Mouse (Mus musculus): ENCODE measurements around the gene Tubb4a.
"Not testable (repeated sequence)": the region's sequence is repeated elsewhere in the genome, so short reads cannot be mapped to it uniquely, and the experiment has no call there.

Tubb4a gene

DNA sequence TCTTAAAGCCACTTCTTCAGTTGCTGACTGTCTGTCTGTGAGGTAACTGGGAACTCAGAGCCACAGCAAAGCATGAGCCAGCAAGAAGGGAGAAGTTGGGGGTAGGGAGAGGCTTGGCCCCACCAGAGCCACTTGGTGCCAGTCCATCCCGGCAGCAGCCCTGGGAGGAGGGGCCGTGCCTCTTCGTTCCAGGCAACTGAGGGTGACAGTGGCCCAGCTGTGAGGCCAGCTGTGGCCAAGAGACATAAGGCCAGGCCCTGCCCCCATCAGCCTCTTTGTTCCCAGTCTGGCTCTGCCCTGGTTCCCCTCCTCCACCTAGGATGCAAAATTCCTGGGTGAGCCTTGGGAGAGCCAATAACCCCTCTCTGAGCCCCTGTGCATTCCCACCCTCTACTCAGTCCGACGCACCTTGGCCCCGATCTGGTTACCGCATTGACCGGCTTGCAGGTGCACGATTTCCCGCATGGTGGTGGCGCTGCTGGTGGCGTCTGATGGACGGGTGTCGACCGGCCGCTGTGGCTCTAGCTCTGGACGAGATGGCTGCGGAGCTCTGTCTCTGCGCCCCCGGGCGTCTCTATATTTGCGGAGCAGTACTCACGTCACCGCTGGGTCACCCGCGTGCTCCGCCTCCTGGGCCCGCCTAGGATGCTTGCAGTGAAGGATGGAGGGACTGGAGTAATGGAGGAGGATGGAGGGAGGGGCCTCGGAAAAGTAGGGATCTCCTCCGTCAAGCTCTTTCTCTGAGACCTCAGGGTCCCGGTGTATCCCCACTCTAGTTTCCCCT, at the start of gene Tubb4a:
Tubb4a (minus strand) TSS at position 734 of the 784 bp plus-strand sequence.
- DNase-seq = peak; percentile 94

DNA sequence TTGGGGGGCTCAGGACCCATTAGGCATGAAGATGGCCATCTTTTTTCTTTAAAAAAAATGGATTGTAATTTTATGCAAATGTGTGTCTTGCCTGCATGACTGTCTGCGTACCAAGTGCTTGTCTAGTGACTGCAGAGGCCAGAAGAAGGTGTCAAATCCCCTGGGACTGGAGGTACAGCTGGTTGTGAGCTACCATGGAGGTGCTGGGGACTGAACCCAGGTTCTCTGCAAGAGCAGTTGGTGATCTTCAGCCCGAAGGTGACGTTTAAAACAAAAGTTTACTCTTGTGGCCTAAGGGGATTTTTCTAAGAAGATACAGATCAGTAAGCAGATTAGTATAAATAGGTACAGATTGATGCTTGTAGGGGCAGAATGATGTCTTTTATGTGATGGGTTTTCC, 48.1 kb upstream of the Tubb4a start:
- no peak for DNase-seq

DNA sequence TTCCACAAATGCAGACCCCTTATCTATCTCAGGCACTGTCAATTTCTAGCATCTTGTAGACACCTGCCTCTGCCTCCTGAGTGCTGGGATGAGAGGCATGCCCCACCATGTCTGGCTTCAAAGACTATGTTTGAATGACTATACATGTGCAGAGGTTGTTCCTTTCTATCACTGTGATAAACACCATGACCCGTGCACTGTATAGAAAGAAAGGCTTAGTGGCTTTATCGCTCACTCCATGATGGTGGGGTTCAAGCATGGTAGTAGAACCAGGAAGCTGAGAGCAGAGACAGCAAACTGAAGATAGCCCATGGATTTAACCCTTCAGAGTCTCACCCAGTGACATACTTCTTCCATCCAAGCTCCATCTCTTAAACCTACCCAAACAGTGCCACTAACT, 47.1 kb upstream of the Tubb4a start:
- no peak for DNase-seq

DNA sequence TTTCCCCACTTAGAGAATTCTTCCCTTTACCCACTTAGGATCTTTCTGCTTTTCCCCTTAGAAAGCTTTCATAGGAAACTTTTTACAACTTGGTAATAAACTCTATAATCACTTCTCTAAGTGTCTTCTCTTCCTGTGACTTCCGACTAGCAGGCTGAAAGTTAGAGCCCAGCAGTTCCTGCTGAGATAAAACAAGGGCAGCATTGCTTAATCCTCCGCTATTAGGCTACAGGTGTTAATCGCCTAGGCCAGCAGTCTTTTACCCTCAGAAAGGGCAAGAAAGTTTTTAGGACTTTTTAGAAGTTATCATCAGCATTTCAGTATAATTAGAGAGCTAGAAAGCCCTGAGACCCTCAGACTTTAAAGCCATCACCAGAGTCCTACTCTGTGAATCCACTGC, 46.4 kb upstream of the Tubb4a start:
- not testable (repeated sequence) for DNase-seq

DNA sequence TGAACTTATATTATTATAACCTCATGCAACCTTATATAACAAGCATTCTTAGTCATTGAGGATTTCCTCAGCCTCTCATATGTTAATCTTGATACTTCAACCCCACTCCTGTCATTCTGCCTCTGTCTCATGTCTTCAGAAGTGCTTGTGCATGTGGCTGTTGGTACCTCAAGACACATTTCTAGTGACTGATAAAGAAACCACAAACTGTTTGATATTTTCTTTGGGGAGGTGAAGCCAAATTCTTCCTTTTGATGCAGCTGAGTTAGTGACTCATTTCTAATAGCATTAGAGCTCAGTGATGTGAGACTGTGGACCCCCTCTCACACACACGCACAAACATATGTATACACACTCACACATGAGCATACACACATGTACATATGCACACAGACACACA, 44.2 kb upstream of the Tubb4a start:
- no peak for DNase-seq

DNA sequence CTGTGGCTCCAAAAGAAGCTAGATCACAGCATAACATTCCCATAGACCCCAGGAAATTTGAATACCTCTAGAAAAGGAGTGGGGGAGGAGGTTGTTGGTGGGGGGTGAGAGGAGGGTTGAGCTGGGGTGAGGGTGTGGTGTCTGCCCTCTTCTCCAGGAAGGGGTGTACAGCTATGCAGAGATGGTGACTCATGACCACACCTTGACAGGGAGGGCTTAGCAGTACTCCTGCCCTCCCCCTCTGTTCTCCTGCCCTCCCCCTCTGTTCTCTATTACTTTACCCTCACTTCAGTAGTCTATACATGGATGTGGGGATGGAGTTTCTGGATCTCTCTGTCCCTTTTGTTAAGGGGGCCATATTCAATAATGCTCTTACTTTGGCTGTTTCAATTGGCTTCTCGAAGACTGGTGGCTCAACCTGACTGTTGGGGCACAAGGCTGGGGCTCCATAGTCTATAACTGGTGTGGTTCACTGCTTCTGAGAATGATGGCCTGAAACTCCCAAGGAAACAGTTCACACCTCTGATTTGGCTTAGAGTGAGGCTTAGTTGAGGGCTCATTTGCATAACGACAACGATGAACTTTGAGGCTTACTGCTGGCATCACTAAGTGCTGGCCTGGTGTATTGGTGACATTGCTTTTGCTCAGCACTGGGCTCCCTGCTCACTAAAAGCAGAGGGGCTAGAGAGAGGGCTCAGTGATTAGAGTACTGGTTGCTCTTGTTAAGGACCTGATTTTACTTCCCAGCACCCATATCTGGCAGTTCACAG, 38.5 kb upstream of the Tubb4a start:
- DNase-seq = no peak

DNA sequence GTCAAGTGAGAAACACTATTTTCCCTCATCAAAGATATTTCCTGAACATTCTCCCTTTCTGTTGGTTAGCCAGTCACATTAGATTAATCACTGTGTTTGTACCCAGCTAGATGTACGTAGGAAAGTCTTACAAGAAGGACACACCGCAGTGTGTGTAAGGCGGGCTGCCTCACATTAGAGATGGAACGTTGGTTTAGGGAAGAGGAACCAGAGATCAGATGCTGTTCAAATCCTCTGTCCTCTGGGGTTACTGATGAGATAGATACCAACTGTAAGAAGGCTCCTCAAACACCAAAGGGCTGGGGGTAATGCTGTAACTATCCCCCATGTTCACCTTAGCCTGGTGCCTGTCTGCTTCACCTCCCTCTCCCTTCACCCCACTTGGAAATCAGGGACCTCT, 37.2 kb upstream of the Tubb4a start:
- DNase-seq = no peak

DNA sequence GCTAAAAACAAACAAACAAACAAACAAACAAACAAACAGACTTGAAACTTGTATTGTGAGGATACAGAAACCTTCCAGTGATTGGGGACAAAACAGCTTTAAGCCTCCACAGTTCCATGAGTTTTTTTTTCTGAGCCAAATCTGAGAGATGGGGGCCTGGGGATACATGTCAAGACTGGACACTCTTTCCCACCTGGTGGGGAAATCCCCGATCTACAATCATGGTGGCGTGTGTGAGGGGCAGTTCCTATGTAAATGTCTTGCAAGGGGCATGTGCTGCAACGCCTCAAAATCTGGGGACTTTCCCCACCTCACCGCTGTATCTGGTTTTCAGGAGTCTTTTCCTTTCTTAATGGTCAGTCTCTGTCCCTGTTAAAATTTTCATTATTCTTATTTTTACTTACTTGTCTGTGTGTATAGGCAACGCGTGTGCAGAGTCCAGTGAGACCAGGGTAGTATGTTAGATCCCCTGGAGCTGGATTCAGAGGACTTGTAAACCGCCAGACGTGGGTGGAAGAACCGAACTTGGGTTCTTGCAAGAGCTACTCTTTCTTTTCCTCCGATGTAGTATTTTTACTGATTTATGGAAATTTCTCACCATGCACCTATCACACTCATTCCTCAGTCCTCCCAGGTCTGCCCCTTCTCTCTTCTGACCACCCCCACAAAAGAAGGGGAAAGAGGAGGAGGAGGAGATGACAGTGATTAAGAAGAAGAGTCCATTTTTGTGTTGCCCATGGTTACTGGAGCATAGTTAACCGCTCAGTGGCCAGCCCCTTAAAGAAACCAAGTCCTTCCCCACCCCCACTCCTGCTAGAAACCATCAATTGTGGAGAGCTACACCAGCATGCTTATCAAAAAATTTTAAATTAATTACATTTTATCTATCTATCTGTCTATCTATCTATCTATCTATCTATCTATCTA, 35.9 kb upstream of the Tubb4a start:
- no peak for DNase-seq

DNA sequence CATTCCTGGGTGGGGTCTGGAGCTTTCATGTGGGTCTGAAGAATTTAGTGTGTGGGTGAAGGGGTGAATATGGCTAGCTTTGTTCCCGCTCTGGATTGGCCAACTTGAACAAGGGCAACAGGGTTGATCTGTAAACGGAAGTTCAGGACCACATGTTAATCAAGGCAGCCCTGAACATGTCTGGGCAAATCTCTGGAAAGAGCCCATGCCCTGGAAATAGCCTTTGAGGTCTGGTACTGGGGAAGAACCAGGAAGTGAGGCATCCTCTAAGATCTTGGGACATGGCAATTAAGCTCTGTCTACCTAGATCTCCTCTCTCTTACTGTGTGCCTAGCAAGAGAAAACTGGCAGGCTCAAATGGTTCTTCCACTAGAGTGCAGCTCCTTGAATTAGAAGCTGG, 34.3 kb upstream of the Tubb4a start:
- DNase-seq = no peak

DNA sequence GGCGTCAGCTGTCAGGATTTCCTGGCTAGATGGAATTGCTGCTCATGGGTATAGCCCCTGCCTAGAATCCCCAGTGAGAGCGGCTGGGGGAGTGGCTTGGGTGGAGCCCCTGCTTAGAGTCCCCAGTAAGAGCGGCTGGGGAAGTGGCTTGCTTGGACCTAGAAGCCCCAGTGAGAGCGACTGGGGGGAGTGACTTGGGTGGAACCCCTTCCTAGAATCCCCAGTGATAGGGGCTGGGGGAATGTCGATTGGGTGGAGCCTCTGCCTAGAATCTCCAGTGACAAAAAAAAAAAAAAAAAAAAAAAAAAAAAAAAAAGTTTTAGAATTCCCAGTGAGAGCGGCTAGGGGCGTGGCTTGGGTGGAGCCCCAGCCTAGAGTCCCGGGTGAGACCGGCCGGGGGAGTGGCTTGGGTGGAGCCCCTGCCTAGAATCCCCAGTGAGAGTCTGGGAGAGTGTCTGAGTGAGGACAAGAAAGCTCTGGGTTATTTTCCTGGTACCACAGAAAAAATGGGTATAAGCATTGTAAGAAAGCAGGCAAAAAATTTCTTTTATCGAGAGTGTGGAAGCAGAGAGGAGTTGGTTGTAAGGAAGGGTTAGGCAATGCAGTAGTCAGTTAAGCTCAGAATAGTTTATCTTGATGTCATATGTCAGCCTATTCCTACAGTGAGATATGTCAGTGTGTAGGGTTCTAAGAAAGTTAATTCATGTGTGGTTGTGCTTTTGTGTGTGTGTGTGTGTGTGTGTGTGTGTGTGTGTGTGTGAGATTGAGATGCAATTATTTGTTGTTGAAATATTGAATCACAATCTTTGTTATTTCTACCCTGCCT, 31.2 kb upstream of the Tubb4a start:
- DNase-seq = peak; percentile 90

DNA sequence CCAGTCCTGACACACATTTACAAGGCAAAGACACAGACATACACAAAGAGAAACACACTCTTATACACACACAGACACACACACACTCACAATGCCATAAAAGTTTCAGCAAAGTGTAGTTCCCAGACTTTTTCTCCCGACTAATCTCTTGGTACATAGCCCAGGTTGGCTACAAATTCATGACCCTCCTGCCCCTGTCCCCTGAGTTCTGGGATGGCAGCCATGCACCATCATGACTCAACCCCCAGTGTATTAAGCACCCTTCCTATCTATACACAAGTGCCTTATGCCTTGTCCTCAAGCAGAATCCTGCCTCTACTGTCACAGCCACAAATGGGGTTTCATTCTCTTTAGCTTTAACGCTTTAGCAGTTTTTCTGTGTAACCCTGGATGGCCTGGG, 29.2 kb upstream of the Tubb4a start:
- no peak for DNase-seq

DNA sequence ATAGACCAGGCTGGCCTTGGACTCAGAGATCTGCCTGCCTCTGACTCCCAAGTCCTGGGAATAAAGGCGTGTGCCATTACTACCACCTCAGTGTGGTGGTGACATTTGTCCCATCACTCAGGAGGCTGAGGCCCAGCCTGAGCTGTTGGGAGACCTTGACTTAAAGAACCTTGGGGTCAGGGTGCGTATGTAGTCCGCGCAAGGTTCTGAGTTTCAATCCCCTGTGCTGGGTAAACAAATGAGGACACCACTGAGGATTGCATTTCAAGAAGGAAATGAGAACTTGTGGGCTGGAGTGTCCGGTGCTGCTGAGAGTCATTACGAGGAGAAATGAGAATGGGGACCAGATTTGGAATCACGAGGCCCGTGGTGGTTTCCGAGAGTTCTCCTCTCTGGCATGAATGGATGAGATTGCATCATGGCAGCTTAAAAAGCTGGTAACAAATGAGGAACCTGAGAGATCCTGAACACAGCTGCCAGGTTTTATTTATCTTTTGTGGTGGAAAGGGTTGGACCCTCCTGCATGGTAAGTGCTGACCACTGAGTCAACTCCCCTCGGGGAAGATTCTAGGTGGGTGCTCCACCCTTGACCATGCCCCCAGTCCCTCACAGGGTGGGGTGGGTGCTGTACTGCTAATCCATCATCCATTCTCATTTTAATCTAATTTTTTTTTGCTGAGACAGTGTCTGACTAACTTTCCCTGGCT, 25.3 kb upstream of the Tubb4a start:
- peak; percentile 97 for DNase-seq

DNA sequence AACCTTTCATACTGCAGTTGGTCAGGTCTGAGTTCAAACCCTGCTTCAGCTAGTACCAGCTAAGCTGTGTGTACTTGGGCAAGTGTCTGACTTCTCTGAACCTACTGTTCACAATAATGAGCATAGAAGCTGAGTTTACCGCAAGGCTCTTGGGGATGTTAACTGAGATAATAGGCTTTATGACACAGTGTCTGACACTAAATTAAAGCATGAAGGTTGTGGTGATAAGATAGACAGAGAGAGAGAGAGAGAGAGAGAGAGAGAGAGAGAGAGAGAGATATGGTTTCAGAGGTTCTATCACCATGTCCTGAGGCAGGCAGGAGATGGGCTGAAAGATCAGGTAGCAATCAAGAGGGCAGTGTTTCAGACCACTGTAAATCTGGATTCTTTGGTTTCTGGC, 22.4 kb upstream of the Tubb4a start:
- DNase-seq = no peak

DNA sequence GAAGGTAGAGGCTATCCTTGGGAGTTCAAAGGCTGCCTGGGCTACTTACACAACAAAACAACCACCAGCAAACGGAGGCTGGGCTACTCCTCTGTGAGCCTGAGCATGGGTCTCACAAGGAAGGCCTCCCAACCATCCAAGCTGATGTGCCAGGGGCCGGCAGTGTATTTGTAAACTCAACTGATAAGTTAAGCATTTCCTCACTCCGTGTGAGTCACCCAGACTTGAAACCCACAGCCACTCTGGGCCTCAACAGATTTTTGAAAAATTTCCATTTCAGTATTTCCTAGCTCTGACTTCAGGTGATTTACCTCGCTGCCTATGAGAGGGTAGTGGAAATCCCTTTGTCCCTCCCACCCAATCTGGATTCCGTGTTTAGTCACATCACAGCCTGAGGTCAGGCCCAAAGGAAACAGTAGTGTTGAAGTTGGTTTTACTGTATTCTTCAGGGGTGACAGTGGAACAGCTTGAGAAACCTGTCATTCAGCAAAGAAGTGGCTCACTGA, 21.1 kb upstream of the Tubb4a start:
- no peak for DNase-seq

DNA sequence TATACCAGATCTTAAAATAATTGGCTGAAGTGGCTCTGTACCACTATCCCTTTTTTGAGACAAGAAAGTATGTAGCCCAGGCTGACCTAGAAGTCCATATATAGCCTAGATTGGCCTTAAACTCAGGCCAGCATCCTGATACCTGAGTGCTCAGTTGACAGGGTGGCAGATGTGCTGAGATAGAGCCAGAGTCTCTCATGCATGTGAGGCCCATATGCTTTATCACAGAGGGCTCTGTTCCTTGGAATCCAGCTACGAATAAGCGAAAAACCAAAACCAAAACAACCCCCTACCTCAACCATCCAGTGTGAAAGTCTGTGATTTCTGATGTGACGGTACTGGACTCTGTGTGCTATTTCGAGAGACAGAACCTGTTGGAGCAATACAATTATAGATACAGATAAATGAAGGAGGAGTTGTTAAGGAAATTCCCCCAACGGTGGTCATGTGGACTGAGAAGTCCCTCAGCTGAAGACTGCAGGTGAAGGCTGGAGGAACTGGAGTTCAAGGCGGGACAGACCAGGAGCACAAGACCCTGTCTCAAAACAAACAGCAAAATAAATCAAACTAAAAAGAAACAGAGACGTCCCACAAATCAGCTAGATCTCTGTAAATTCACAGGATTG, 20.6 kb upstream of the Tubb4a start:
- DNase-seq = no peak

DNA sequence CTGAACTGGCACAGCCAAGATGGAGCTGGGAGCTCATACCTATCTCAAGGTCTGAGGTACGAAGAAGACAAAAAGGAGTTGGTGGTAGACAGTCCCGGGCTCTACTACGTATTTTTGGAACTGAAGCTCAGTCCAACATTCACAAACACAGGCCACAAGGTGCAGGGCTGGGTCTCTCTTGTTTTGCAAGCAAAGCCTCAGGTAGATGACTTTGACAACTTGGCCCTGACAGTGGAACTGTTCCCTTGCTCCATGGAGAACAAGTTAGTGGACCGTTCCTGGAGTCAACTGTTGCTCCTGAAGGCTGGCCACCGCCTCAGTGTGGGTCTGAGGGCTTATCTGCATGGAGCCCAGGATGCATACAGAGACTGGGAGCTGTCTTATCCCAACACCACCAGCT, 19.5 kb upstream of the Tubb4a start:
- DNase-seq = no peak

DNA sequence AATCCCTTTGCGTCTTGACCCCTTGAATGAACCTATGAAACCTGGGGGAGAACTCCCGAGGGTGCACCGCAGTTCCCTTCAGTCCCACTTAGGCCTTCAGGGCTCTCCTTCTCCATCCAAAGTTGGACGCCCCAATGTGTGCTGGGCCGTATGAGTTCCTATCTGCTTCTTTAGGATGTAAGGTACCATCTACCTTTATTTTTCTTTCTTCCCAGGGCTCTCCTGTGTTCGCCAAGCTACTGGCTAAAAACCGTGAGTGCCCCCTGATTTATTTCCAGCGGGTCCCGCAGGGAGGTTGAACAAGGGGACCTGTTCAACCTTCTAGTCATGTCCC, 18.4 kb upstream of the Tubb4a start:
- DNase-seq = no peak

DNA sequence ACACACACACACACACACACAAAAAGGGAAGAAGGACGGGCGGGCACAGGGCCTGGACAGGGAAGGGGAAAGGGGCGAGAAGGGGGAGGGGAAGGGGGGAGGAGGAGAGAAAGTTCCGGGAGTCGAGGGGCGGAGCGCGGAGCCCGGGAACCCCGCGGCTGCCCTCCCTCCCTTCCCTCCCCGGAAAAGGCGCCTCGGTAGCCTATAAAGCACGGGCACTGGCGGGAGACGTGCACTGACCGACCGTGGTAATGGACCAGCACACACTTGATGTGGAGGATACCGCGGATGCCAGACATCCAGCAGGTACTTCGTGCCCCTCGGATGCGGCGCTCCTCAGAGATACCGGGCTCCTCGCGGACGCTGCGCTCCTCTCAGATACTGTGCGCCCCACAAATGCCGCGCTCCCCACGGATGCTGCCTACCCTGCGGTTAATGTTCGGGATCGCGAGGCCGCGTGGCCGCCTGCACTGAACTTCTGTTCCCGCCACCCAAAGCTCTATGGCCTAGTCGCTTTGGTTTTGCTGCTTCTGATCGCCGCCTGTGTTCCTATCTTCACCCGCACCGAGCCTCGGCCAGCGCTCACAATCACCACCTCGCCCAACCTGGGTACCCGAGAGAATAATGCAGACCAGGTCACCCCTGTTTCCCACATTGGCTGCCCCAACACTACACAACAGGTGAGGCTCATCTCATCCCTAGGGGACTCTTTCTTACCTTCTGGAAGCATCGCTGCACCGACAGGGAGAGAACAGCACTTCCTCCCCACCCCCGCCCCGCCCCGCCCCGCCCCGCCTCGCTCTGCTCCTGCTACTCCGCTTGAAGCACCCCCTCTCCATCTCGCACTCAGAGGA, 17.8 kb upstream of the Tubb4a start, which contains the start of gene Tnfsf9:
Tnfsf9 (plus strand) TSS at position 145 of the 854 bp plus-strand sequence.
- peak; percentile 97 for DNase-seq

DNA sequence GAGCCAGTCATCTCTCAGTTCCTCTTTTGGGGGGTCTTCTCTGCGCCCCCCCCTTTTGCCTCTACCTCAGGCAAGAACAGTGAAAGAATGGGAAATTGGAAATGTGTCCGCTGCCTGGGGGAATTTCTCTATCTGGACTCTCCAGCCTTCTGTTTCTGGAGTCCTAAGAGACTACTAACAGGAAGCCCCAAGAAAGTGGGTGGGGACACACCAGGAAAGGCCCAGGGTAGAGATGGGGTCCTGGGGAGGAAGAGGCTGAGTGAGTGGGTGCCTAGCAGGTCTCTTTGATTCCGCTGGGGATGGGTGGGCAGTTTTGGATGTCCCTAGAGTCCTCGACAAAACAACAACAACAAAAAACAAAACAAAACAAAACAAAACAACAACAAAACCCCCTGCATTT, 16.9 kb upstream of the Tubb4a start:
- DNase-seq = peak; percentile 92

DNA sequence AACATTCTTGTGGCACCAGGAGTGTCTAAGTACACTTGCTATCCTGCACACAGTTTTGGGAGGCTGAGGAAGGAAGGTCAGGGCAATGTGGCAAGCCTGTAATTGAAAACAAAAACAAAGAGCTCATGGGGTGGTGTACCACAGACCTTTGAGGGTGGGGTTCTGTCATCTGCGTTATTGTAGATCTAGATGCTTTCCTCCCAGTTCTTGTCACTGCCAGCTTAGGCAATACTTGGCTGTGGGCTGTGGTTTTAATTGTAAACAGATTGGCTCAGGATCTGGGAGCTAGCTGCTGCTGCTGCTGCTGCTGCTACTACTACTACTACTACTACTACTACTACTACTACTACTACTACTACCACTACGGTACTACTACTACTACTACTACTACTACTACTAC, 14.7 kb upstream of the Tubb4a start:
- no peak for DNase-seq

All from heart, adult 11 months (tissue).